Mouse (Mus musculus) monocyte, adult 59 days (primary cell): ENCODE measurements around the gene Mkln1. TPM values are rescaled to one million over a fixed set of nuclear protein-coding genes. Genes with fewer than 3 reads are reported as not detected.

ENCODE experiments used
- total RNA-seq, 2 experiments: library from RNA; stranded (reverse); gene quantifications; one replicate each; pipeline ENCODE4 v1.2.4; 2023

Gene Mkln1
- 100 to 1,000 TPM; 155 to 164 TPM for total RNA-seq

GRCm38 (mm10) chr6:31398431-31399205, at the start of gene Mkln1:
Mkln1 (plus strand) TSS chr6:31398735.

GRCm38 (mm10) chr6:31563235-31564181, 165.0 kb downstream of the Mkln1 start, which contains the start of gene Podxl:
Podxl (minus strand) TSS chr6:31563981.

Other genes with a start within 250 kb of the Mkln1 start
- gene Podxl, start 165.2 kb downstream of the Mkln1 start, total RNA-seq, result under 1 TPM; 0.24 to 0.30 TPM